Mouse (Mus musculus): Measurements from ENCODE around the gene Rangrf. TPM values are rescaled to one million over a fixed set of nuclear protein-coding genes. Genes with fewer than 3 reads are reported as not detected.
"Not testable (repeated sequence)": the region's sequence is repeated elsewhere in the genome, so short reads cannot be mapped to it uniquely, and the experiment has no call there.

Gene Rangrf
- 10 to 100 TPM; 36.9 to 71.7 TPM for polyA plus RNA-seq (2017; shearing (Covaris generic))

DNA sequence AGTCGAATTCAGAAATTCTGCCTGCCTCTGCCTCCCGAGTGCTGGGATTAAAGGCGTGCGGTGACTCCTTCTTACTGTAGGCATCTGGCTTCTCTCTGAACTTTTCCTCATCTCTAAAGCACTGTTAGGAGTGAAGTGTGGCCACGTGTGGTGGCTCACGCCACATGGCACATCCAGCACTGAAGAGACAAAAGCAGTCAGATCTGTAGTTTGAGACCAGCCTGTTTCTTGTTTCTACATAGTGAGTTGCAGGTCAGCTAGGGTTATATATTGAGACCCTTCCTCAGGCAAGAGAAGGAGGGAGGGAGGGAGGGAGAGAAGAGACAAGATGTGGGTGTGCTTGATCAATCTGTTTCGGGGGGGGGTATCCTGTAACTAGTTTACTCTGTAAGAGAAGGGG, at the start of gene Rangrf:
Gene Rangrf (minus strand): TSS at position 101 of the 400 bp plus-strand sequence.
- no peak for ATAC-seq

DNA sequence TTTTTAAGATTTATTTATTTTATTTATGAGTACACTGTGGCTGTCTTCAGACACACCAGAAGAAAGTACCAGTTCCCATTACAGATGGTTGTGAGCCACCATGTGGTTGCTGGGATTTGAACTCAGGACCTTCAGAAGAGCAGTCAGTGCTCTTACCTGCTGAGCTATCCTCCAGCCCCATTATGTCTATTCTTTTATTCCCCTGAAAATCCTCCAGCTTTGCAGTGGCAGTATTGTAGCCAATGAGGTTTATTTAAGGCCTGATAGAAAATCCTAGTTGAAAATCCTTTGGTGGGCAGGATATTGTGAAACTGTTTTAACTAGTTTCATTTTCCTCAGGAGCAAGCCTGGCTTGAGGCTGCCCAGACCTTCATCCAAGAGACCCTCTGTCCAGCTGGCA, 45.7 kb upstream of the Rangrf start:
- no peak for ATAC-seq

DNA sequence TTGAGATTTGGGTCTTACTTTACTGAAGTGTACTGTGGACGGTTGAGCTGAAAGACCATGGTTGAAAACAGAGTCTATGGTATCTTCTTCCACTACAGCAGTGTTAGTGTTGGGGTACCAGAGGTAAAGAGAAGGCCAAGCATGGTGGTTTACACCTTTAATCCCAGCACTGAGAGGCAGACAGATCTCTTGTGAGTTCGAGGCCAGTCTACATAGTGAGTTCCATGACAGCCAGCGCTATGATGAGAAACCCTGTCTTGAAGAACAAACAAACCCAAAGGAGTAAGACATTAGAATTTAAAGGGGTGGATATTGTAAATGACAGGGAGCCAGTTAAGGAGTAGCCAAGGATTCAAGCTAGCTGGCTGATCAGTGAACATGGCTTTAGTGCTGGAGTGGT, 41.8 kb upstream of the Rangrf start:
- ATAC-seq, result no peak

DNA sequence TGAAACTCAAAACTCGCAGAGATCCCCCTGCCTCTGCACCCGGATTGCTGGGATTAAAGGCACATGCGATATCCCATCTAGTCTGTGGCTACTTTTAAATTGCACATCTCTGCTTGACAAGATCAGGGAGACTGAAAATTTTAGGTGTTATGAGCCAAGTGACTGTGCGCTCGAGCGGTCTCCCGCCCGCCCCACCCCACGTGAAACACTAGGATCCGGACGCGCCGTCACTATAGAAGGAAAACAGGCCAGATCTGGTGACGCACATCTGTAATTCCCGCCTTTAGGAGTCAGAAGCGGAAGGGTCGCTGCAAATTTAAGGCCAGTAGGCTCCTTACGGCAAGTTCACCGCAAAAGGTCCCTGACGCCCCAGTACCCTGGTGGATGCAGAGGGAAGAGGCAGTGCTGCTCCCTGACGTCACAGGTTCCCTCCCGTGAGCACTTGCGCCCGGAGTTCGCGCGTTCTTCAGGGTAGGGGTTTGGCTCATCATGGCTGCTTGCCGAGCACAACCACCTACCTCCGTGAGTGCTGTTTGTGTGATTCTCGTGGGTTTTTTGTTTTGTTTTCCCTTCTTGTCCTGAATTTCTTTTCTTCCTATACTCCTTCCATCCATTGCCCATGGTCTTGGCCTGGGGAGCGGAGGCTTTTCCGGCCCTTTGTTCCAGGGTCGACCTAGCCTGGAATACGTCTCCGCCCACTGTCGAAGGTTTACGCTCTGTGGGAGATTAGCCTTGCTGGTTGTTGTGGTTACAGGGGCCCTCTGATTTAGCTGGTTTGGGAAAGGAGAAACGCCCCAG, 40.9 kb upstream of the Rangrf start, which contains the start of gene Ctc1:
Gene Ctc1 (plus strand): TSS at position 268 of the 798 bp plus-strand sequence.
- ATAC-seq, result peak; percentile 97

DNA sequence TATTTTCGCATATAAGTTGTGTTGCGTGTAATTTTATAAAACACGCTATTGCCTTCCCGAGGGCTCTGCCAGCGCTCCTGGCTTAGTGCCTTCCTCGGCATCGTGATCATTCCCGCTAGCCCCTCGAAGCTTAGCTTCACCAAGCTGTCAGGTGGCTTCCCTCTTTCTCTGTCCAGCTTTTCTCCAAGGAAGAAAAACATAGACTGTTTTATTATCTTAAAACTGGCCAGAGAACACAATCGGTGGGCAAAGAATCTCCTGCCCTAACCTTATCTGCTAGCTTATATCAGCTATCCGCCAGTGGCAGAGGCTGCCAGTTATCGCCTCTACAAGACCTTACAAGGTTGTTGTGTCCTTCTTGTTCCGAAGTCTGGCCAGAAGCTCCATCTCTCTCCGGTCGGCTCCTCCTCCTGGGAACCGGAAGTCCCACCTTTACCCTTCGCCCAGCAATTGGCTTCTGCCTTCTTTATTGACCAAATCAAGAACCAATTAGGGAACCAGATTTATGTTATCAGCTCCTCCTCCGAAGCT, 37.2 kb upstream of the Rangrf start:
- ATAC-seq, result peak; percentile 69

- ATAC-seq, result not testable (repeated sequence)
Measured at GRCm38 (mm10) chr11:69011445-69011844, 36.5 kb upstream of the Rangrf start.

DNA sequence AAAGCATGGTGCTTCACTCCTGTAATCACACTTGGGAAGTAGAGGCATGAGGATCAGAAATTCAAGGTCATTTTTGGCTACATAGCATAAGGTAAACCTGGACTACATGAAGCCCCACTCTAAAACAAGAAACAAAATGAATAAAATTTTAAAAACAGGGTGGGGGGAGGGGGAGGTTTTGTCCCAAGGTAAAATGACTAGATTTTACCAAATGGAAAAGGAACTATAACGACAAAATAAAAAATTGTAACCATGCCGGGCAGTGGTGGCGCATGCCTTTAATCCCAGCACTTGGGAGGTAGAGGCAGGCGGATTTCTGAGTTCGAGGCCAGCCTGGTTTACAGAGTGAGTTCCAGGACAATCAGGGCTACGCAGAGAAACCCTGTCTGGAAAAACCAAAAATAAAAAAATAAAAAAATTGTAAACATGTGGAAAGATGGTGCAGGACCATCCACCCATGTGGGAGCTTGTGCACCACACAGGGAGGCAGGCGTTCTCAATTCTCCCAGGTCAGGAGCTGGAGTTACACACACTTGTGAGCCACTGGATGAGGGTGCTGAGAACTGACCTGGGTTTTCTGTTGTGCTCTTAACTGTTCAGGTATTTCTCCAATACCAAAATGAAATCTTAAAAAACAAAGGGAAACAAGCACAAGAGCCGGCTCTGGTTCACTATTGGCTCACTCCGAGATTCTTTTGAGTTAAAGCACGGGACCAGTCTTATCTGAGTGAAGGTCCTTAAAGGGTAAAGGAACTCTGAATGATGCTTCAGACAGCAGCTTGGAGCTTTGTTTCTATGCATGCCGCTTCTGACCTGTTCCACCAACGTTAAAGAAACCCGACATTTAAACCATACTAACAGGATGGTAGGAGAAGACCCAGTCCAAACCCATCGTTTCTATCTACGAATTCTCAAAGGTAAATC, 35.7 kb upstream of the Rangrf start:
- no peak for ATAC-seq

GRCm38 (mm10) chr11:69009508-69009907, 34.5 kb upstream of the Rangrf start:
- ATAC-seq, result no peak

DNA sequence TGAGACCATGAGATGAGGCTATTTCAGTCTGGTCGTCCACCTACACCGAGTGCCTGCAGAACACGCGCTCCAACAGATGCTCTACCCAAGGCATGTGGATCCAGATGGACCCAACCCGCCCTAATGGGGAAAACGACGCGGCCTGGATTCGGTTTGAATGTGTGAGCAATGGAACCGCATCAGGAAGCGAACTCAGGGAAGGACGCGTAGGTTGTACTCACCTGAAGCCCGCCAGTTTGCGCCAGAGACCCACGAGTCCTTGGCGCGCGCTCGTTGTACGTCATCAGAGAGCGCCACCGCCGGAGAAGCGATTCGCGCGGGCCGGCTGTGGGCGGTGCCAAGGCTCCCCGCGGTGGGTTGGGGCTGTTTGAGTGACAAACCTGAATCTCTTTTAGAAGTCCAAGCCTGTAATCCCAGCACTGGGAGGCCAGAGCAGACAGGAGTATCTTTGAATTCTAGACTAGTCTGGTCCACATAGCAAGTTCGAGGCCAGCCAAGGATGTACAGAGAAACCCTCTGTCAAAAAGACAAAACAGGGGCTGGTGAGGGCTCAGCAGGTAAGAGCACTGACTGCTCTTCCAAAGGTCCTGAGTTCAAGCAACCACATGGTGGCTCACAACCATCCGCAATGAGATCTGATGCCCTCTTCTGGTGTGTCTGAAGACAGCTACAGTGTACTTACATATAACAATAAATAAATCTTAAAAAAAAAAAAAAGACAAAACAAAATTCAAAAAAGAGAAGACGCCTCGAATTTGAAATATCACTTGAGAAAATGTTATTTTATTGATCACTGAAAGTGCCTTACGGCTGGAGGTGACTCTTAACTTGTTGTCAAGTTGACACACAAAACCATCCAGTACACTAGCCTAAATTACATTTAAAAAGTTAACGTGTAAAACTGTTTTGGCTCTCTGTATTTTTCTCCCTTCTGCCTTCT, 33.5 kb upstream of the Rangrf start, which contains the start of gene Pfas:
Gene Pfas (minus strand): TSS at position 279 of the 940 bp plus-strand sequence.
- ATAC-seq, result peak; percentile 73

DNA sequence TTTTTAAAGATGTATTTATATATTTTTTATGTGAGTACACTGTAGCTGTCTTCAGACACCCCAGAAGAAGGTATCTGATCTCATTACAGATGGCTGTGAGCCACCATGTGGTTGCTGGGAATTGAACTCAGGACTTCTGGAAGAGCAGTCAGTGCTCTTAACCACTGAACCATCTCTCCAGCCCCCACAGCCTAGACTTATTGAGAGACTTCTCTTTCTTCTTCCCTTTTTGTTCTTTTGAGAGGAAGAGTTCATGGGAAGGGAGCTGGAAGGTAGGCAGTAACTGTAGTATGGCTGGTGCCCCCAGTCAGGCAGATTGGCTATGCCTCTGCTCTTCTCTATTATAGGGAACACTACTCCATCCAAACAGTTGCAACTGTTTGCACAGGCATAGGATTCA, 31.6 kb upstream of the Rangrf start:
- not testable (repeated sequence) for ATAC-seq

- ATAC-seq, result no peak
Measured at GRCm38 (mm10) chr11:69005193-69005592, 30.2 kb upstream of the Rangrf start.

- no peak for ATAC-seq
Measured at GRCm38 (mm10) chr11:69003592-69003991, 28.6 kb upstream of the Rangrf start.

DNA sequence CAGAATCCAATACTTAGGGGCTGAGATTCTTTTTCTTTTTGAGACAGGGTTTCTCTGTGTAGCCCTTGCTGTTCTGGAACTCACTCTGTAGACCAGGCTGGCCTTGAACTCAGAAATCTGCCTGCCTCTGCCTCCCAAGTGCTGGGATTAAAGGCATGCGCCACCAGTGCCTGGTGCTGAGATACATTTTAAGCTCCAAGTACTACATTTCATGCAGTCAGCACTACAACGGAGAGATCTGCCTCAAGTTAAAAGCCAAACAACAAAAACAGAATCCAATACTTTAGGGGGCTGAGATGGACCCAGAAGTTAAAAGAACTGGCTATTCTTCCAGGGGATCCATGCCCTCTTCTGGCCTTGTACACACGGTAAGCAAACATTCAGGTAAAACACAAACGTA, 27.8 kb upstream of the Rangrf start:
- not testable (repeated sequence) for ATAC-seq

DNA sequence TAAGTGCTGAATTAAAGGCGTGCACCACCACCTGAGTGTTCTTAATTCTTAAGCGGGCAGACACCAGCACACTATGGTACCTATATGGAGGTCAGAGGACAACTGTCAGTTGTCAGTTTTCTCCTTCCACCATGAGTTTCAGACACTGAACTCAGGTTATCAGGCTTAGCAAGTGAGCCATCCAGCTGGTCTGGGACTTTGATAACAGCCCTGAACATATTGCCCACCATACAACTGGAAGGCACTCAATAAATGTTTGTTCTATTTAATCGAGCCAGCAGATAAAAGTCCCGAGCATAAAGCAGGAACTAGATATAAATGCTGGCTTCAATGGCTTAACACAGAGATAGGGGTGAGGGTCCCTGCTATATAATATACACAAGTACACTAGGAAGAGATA, 22.1 kb upstream of the Rangrf start:
- ATAC-seq, result no peak

DNA sequence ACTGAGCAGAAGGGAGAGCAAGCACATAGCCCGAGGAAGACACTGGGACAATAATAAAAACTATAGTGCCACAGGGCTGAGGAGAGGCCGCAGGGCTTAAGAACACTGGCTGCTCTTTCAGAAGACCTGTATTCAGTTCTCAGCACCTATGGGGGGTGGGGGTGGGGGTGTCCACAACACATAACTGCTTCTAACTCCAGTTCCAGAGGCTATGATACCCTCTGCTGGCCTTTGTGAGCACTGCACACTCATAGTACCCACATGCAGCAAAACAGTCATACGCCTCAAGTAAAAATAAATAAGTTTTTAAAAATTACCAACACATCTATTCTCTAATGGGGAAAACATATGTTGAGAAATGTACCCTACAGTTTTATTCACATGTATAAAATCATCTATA, 19.4 kb upstream of the Rangrf start:
- no peak for ATAC-seq

DNA sequence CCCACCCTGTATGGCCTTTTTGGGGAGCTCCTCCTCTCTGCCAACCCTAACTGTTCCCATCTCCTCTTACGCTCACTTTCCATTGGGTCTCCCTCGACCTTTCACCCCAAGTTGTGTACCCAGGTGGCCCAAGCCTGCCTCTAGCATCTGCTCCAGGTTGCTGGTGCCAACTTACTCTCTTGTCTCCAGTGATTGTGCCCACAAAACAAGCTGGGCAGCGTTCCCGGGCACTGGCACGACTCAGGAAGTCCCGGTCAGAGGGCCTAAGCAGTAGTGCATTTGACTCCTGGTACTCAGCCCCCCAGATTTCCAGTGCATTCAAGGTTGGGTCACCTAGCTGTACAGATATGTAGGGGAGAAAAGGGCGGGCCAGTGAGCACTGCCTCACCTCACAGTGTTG, 18.1 kb upstream of the Rangrf start:
- no peak for ATAC-seq

- no peak for ATAC-seq
Measured at GRCm38 (mm10) chr11:68988341-68988740, 13.4 kb upstream of the Rangrf start.

- ATAC-seq, result no peak
Measured at GRCm38 (mm10) chr11:68987365-68987882, 12.4 kb upstream of the Rangrf start.

DNA sequence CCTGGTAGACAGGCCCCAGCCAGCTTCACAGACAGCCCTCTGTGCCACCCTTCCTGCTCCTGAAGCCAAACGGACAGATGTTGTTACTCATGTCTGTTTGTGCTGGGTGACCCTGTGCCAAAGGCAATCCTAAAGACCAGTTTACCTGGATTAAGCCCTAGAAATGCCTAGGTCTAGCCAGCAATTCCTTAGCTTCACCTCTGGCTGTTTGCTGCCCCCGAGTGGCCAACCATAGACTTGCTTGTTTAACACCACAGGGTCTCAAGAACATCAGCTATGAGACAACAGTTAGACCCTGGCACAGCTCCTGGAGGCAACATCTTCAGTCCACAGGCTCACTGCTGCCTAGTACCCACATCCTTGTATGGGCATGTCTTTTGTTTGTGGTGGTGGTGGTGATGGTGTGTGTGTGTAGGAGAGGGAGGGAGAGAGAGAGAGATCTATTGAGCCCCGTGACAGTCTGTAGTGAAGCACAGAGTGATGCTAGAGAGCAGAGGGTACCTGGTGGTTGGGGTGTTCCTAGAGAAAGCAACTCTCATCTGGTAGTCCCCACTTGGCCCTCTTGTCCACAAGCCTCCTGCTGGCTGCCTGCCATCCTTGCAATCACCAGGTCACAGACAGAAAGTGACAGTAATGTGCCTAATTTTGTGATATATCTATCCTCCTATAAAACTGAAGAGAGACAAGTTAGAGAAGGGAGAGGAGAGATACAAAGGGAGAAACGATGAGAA, 7.8 kb upstream of the Rangrf start:
- peak; percentile 45 for ATAC-seq

DNA sequence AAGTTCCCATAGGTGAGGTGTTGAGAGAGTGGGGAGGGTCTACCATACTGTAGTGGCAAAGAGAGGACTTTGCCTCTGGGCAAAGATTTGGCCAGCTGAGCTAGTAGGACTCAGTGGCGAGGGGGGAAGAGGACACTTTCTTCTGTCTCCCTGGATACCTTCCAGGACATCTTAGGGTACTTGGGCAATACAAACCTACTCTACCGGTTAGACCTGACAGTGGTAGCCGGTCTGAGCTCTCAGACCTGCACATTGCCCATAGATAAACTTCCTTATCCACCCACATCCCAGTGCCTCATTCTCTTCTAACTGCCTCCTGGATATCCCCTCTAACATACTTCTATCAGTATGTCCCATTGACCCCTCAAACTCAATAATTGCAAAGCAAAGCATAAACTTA, 5.9 kb upstream of the Rangrf start:
- no peak for ATAC-seq

GRCm38 (mm10) chr11:68979320-68979733, 4.3 kb upstream of the Rangrf start:
- ATAC-seq, result no peak

Measured in CD4-positive, CD25-positive, alpha-beta regulatory T cell, adult 4 months (primary cell).